Comparison of ENCODE assay signal across 25 mouse cellular contexts in genomic region chr19:12472381-12472976, GRCm38 (mm10). TPM values are rescaled to one million over a fixed set of nuclear protein-coding genes. Genes with fewer than 3 reads are reported as not detected.
DNase-seq lines count a peak whose midpoint lies in the region; ATAC-seq and TF ChIP-seq lines count a peak whose summit lies in the region.
"Had no signal": no experiment of that assay in that cellular context is flagged by ENCODE, and none has a peak within 500 bp of the region (broad histone marks: within the 10 kb centered on the region; RNA-seq: fewer than 3 reads in every experiment).

No protein-coding gene starts in this region.

- ATAC-seq in embryonic facial prominence, embryonic 13.5 days (ENCODE audit: insufficient number of reproducible peaks, insufficient read depth, low FRiP score, low TSS enrichment, low read depth) = no peak
- no peak for ATAC-seq in lung, embryonic 16.5 days (ENCODE audit: low read depth)
- ATAC-seq: forebrain, embryonic 15.5 days; liver, postnatal 0 days had no signal

- peak overlapping the region; percentile 12; the same call in 1 of the 2 replicates for H3K27ac ChIP-seq in embryonic facial prominence, embryonic 13.5 days
- H3K27ac ChIP-seq in embryonic facial prominence, embryonic 10.5 days (replicated peaks) = no peak overlapping the region; the same call in 1 of the 2 replicates
- H3K27ac ChIP-seq in lung, embryonic 16.5 days (ENCODE audit: low read length) = peak overlapping the region; percentile 84
- 0 out of 2 replicates have a peak overlapping the region, but pooled peaks have one; percentile 5 for H3K27ac ChIP-seq in brown adipose tissue, adult 24 weeks (replicated peaks; ENCODE audit: low read depth, low read length)
- H3K27ac ChIP-seq in small intestine, adult 2 months (ENCODE audit: insufficient read depth, low read depth, low read length) = peak overlapping the region; percentile 81
- H3K27ac ChIP-seq: forebrain, embryonic 15.5 days; heart, adult 2 months; hindbrain, embryonic 15.5 days; midbrain, embryonic 12.5 days had no signal

- no peak for DNase-seq in embryonic facial prominence, embryonic 10.5 days (ENCODE audit: low spot score)
- no peak for DNase-seq in lung, postnatal 14 days
- no peak for DNase-seq in ovary, postnatal 36 days (ENCODE audit: low spot score)
- DNase-seq in adrenal gland, adult 18-20 months (ENCODE audit: low spot score in 2 of 2) = no peak
- DNase-seq: adrenal gland, adult 8-10 months; cerebellum, adult 8-10 months; heart, adult 2 months; kidney, adult 9 months; liver, postnatal 0 days; right cerebral cortex, postnatal 14 days; thymus, postnatal 4 days had no signal

- no peak overlapping the region for H3K9ac ChIP-seq in embryonic facial prominence, embryonic 13.5 days
- H3K9ac ChIP-seq in lung, embryonic 16.5 days (ENCODE audit: low read length) = peak overlapping the region; percentile 32; the same call in 1 of the 2 replicates
- H3K9ac ChIP-seq: forebrain, embryonic 15.5 days; hindbrain, embryonic 15.5 days; limb, embryonic 15.5 days; liver, postnatal 0 days; midbrain, embryonic 12.5 days had no signal

- H3K27me3 ChIP-seq in embryonic facial prominence, embryonic 13.5 days = no peaks in the 10 kb centered on the region
- no peaks in the 10 kb centered on the region for H3K27me3 ChIP-seq in embryonic facial prominence, embryonic 10.5 days (replicated peaks; ENCODE audit: low read depth, poor library complexity, severe bottlenecking)
- H3K27me3 ChIP-seq in lung, embryonic 16.5 days (ENCODE audit: control insufficient read depth, insufficient read depth, low read depth, low read length) = no peaks in the 10 kb centered on the region
- H3K27me3 ChIP-seq in small intestine, adult 2 months (ENCODE audit: control insufficient read depth, insufficient read depth, low read length) = no peaks in the 10 kb centered on the region
- H3K27me3 ChIP-seq: forebrain, embryonic 15.5 days; hindbrain, embryonic 15.5 days; limb, embryonic 15.5 days; midbrain, embryonic 12.5 days had no signal

- 76% methylated on average over 5 of the region's 5 CpGs for WGBS in embryonic facial prominence, embryonic 13.5 days
- WGBS in embryonic facial prominence, embryonic 10.5 days = 89% methylated on average over 5 of the region's 5 CpGs
- WGBS in lung, embryonic 16.5 days = 68% methylated on average over 5 of the region's 5 CpGs
- WGBS in small intestine, adult 2 months = 20% methylated on average over 5 of the region's 5 CpGs

- TF ChIP-seq POLR2A in small intestine, adult 2 months (IDR thresholded peaks at IDR 0.05; ENCODE audit: low read depth, low read length) = no peak

- no peaks in the 10 kb centered on the region for H3K9me3 ChIP-seq in embryonic facial prominence, embryonic 13.5 days
- H3K9me3 ChIP-seq in embryonic facial prominence, embryonic 10.5 days = no peaks in the 10 kb centered on the region
- no peaks in the 10 kb centered on the region for H3K9me3 ChIP-seq in lung, embryonic 16.5 days (ENCODE audit: control insufficient read depth, low read length)
- H3K9me3 ChIP-seq: forebrain, embryonic 15.5 days; G1E; hindbrain, embryonic 15.5 days; limb, embryonic 15.5 days; midbrain, embryonic 12.5 days had no signal

- H3K36me3 ChIP-seq in embryonic facial prominence, embryonic 13.5 days = 0 out of 2 replicates have a peak, but pooled peaks cover 4% of the 10 kb centered on the region
- peaks cover 83% of the 10 kb centered on the region for H3K36me3 ChIP-seq in embryonic facial prominence, embryonic 10.5 days (replicated peaks)
- peaks cover 15% of the 10 kb centered on the region for H3K36me3 ChIP-seq in lung, embryonic 16.5 days (ENCODE audit: control insufficient read depth, insufficient read depth, low read length)
- H3K36me3 ChIP-seq in small intestine, adult 2 months (ENCODE audit: control insufficient read depth, insufficient read depth, low read length) = peaks cover 9% of the 10 kb centered on the region
- H3K36me3 ChIP-seq: G1E had no signal

- no peak overlapping the region for H3K4me3 ChIP-seq in embryonic facial prominence, embryonic 13.5 days
- no peak overlapping the region for H3K4me3 ChIP-seq in embryonic facial prominence, embryonic 10.5 days
- H3K4me3 ChIP-seq in lung, embryonic 16.5 days (ENCODE audit: low read length) = no peak overlapping the region
- H3K4me3 ChIP-seq in brown adipose tissue, adult 24 weeks (ENCODE audit: insufficient read depth, low read depth, low read length) = no peak overlapping the region
- no peak overlapping the region for H3K4me3 ChIP-seq in small intestine, adult 2 months (ENCODE audit: low read depth, low read length)
- H3K4me3 ChIP-seq: erythroblast, embryonic 14.5 days; forebrain, embryonic 15.5 days; heart, adult 2 months; hindbrain, embryonic 15.5 days; limb, embryonic 15.5 days; midbrain, embryonic 12.5 days had no signal

- H3K4me1 ChIP-seq in embryonic facial prominence, embryonic 13.5 days = peaks cover 24% of the 10 kb centered on the region
- H3K4me1 ChIP-seq in embryonic facial prominence, embryonic 10.5 days = no peaks in the 10 kb centered on the region; the same call in 1 of the 2 replicates
- peaks cover 47% of the 10 kb centered on the region for H3K4me1 ChIP-seq in lung, embryonic 16.5 days (replicated peaks; ENCODE audit: control insufficient read depth, insufficient read depth, low read length)
- H3K4me1 ChIP-seq in brown adipose tissue, adult 24 weeks (ENCODE audit: control insufficient read depth, insufficient read depth, insufficient read length, low read length) = peaks cover 11% of the 10 kb centered on the region; the same call in 1 of the 2 replicates
- peaks cover 26% of the 10 kb centered on the region for H3K4me1 ChIP-seq in small intestine, adult 2 months (ENCODE audit: control insufficient read depth, insufficient read depth, insufficient read length, low read length)
- H3K4me1 ChIP-seq: midbrain, embryonic 12.5 days had no signal

- no peak for TF ChIP-seq CTCF in small intestine, adult 2 months (IDR thresholded peaks at IDR 0.05; ENCODE audit: extremely low read depth, insufficient read length, insufficient replicate concordance, low read depth, low read length)

- no peak overlapping the region for H3K4me2 ChIP-seq in embryonic facial prominence, embryonic 13.5 days
- no peak overlapping the region for H3K4me2 ChIP-seq in lung, embryonic 16.5 days (ENCODE audit: low read depth, low read length)
- H3K4me2 ChIP-seq: forebrain, embryonic 15.5 days; hindbrain, embryonic 15.5 days; limb, embryonic 15.5 days; midbrain, embryonic 12.5 days had no signal

RNA-seq across cellular contexts. Expression of gene Mpeg1, which starts 11.9 kb away (rescaled TPM):
- polyA plus RNA-seq in embryonic facial prominence, embryonic 13.5 days (2015; fragmentation: Nextera tagmentation; extraction: Ambion mirVana) = 0.36 and 0.41 TPM in 2 replicates
- polyA plus RNA-seq in embryonic facial prominence, embryonic 10.5 days (2016; fragmentation: Nextera tagmentation; extraction: Ambion mirVana) = 0.08 and 0.17 TPM in 2 replicates
- polyA plus RNA-seq in lung, embryonic 16.5 days (2015; fragmentation: Nextera tagmentation; extraction: Ambion mirVana) = 0.79 and 0.88 TPM in 2 replicates
- polyA plus RNA-seq in brown adipose tissue, adult 24 weeks (2012; ENCODE audit: insufficient read depth, insufficient read length, missing spikeins) = 6.3 and 7.9 TPM in 2 replicates
- 2.7 and 3.5 TPM in 2 replicates for polyA plus RNA-seq in small intestine, adult 2 months (2012; rRNA removed)
- total RNA-seq in adrenal gland, adult 18-20 months (2021) = 10 to 100 TPM; 31.6 to 57.3 TPM
- polyA plus RNA-seq: G1E had no signal

RNA-seq across cellular contexts. Expression of gene Dtx4, which starts 28.8 kb away (rescaled TPM):
- polyA plus RNA-seq in embryonic facial prominence, embryonic 13.5 days (2015; fragmentation: Nextera tagmentation; extraction: Ambion mirVana) = 6.0 and 6.7 TPM in 2 replicates
- polyA plus RNA-seq in embryonic facial prominence, embryonic 10.5 days (2016; fragmentation: Nextera tagmentation; extraction: Ambion mirVana) = 12.1 and 19.8 TPM in 2 replicates
- 16.0 and 16.5 TPM in 2 replicates for polyA plus RNA-seq in lung, embryonic 16.5 days (2015; fragmentation: Nextera tagmentation; extraction: Ambion mirVana)
- 8.0 and 8.5 TPM in 2 replicates for polyA plus RNA-seq in brown adipose tissue, adult 24 weeks (2012; ENCODE audit: insufficient read depth, insufficient read length, missing spikeins)
- 7.1 and 11.1 TPM in 2 replicates for polyA plus RNA-seq in small intestine, adult 2 months (2012; rRNA removed)
- total RNA-seq in adrenal gland, adult 18-20 months (2021) = 10 to 100 TPM; 14.7 to 30.5 TPM
- polyA plus RNA-seq: G1E had no signal

RNA-seq across cellular contexts. Expression of gene Pfpl, which starts 44.8 kb away (rescaled TPM):
- not detected in 2 replicates for polyA plus RNA-seq in embryonic facial prominence, embryonic 13.5 days (2015; fragmentation: Nextera tagmentation; extraction: Ambion mirVana)
- polyA plus RNA-seq in embryonic facial prominence, embryonic 10.5 days (2016; fragmentation: Nextera tagmentation; extraction: Ambion mirVana) = not detected in 2 replicates
- not detected in 2 replicates for polyA plus RNA-seq in lung, embryonic 16.5 days (2015; fragmentation: Nextera tagmentation; extraction: Ambion mirVana)
- polyA plus RNA-seq in brown adipose tissue, adult 24 weeks (2012; ENCODE audit: insufficient read depth, insufficient read length, missing spikeins) = not detected in 2 replicates
- not detected in 2 replicates for polyA plus RNA-seq in small intestine, adult 2 months (2012; rRNA removed)
- total RNA-seq in adrenal gland, adult 18-20 months (2021) = not detected
- total RNA-seq: adrenal gland, adult 8-10 months; gastrocnemius, adult 18-20 months; heart, adult 2 months; left cerebral cortex, adult 18-20 months had no signal
- polyA plus RNA-seq: erythroblast, embryonic 14.5 days; forebrain, embryonic 15.5 days; G1E; heart, adult 2 months; heart, postnatal 0 days; hindbrain, embryonic 15.5 days; large intestine, adult 2 months; limb, embryonic 15.5 days; liver, postnatal 0 days; midbrain, embryonic 12.5 days had no signal

RNA-seq across cellular contexts. Expression of gene Olfr1441, which starts 55.2 kb away (rescaled TPM):
- polyA plus RNA-seq in embryonic facial prominence, embryonic 13.5 days (2015; fragmentation: Nextera tagmentation; extraction: Ambion mirVana) = not detected in 2 replicates
- not detected in 2 replicates for polyA plus RNA-seq in embryonic facial prominence, embryonic 10.5 days (2016; fragmentation: Nextera tagmentation; extraction: Ambion mirVana)
- polyA plus RNA-seq in lung, embryonic 16.5 days (2015; fragmentation: Nextera tagmentation; extraction: Ambion mirVana) = not detected in 2 replicates
- not detected in 2 replicates for polyA plus RNA-seq in brown adipose tissue, adult 24 weeks (2012; ENCODE audit: insufficient read depth, insufficient read length, missing spikeins)
- polyA plus RNA-seq in small intestine, adult 2 months (2012; rRNA removed) = not detected in 2 replicates
- total RNA-seq in adrenal gland, adult 18-20 months (2021) = not detected
- total RNA-seq: adrenal gland, adult 8-10 months; gastrocnemius, adult 18-20 months; heart, adult 2 months; left cerebral cortex, adult 18-20 months had no signal
- polyA plus RNA-seq: erythroblast, embryonic 14.5 days; forebrain, embryonic 15.5 days; G1E; heart, adult 2 months; heart, postnatal 0 days; hindbrain, embryonic 15.5 days; large intestine, adult 2 months; limb, embryonic 15.5 days; liver, postnatal 0 days; midbrain, embryonic 12.5 days had no signal
